Comparison of ENCODE assay signal across 8 mouse cellular contexts in the genomic region with DNA sequence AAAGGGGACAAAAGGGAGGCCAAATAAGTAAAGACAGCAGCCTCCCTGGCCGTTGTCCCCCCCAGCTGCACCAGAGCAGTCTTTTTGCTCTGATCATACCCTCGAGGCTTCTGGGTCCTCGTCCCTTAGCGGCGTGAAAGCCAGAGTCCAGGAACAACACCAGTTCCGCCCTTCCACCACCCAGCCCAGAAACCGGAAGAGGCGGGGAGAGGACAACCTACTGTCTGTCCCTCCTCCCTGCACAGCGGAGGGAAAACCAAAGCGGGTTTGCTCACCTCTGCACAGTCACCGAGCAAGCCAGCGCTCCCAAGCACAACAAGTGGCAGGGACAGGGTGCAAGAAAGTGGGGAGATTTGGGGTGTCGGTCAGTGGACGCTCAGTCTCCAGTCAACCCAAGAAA. TPM values are rescaled to one million over a fixed set of nuclear protein-coding genes. Genes with fewer than 3 reads are reported as not detected.
A peak's percentile ranks its signal among the peaks of the same experiment; 100 is the strongest.
DNase-seq lines count a peak whose midpoint lies in the region; ATAC-seq and TF ChIP-seq lines count a peak whose summit lies in the region.

No protein-coding gene starts in this region.

- peak overlapping the region; percentile 61 for H3K4me3 ChIP-seq in spleen, adult 2 months (ENCODE audit: extremely low read depth, insufficient read depth, insufficient read length)

- H3K36me3 ChIP-seq in spleen, adult 2 months (ENCODE audit: control insufficient read depth, insufficient read depth, low read length), result no peaks in the 10 kb centered on the region

- TF ChIP-seq POLR2A in spleen, adult 2 months (IDR thresholded peaks at IDR 0.05; ENCODE audit: low read depth, low read length), result peak; percentile 83

- H3K27ac ChIP-seq in spleen, adult 2 months (ENCODE audit: insufficient read depth, low read length), result peak overlapping the region; percentile 89

- no peak for TF ChIP-seq CTCF in spleen, adult 2 months (IDR thresholded peaks at IDR 0.05; ENCODE audit: extremely low read depth, insufficient read depth, insufficient read length, insufficient replicate concordance)

- WGBS in spleen, adult 2 months, result under 1% methylated on average over 14 of the region's 14 CpGs

- intact Hi-C loops in heart, postnatal 14 days (cut with DNase I), result loop anchor here (5.0 to 10.0 kb wide), 2 partner anchors 37 to 389 kb away; a partner anchor contains a TSS

- H3K4me1 ChIP-seq in spleen, adult 2 months (ENCODE audit: control insufficient read depth, insufficient read depth, insufficient read length), result peaks cover 2% of the 10 kb centered on the region; the same call in 1 of the 2 replicates

- no peaks in the 10 kb centered on the region for H3K27me3 ChIP-seq in spleen, adult 2 months (ENCODE audit: control insufficient read depth, insufficient read depth, low read length)

- ATAC-seq in megakaryocyte-erythroid progenitor cell, adult 5-6 weeks (replicated peaks; ENCODE audit: low FRiP score, low TSS enrichment, poor library complexity, severe bottlenecking), result peak; percentile 70

- peak; percentile 81 for DNase-seq in ES-CJ7 (ENCODE audit: low read depth, low spot score)
- peak; percentile 78 for DNase-seq in adrenal gland, adult 8-10 months
- peak; percentile 49 for DNase-seq in fibroblast of lung, adult 2 months (ENCODE audit: low read depth)
- DNase-seq in heart, postnatal 14 days, result peak; percentile 70 to 77
- DNase-seq in kidney, postnatal 4 days, result peak; percentile 78 to 85
- DNase-seq in spleen, adult 2 months (ENCODE audit: low read depth in 1 of 2, low spot score in 2 of 2), result peak in 1 of 2 experiments; percentile 64
- no peak for DNase-seq in right cerebral cortex, postnatal 36 days (ENCODE audit: low spot score in 2 of 2)

RNA-seq across cellular contexts. Expression of a gene that starts 3.9 kb away (rescaled TPM):
- 10 to 100 TPM; 52.2 to 75.1 (median 56.2) TPM for total RNA-seq in adrenal gland, adult 8-10 months (2022)
- 10 to 100 TPM; 19.5 to 21.3 TPM for total RNA-seq in heart, postnatal 14 days (2021)
- 285 and 292 TPM in 2 replicates for total RNA-seq in megakaryocyte-erythroid progenitor cell, adult 5-6 weeks (2014; fragmentation: Nextera tagmentation)
- total RNA-seq in megakaryocyte-erythroid progenitor cell, adult 5-6 weeks (2017), result 141 and 176 TPM in 2 replicates
- 34.3 and 41.2 TPM in 2 replicates for polyA plus RNA-seq in spleen, adult 2 months (2012; rRNA removed)

RNA-seq across cellular contexts. Expression of a gene that starts 9.0 kb away (rescaled TPM):
- 100 to 1,000 TPM; 219 to 321 (median 266) TPM for total RNA-seq in adrenal gland, adult 8-10 months (2022)
- 100 to 1,000 TPM; 141 to 163 TPM for total RNA-seq in heart, postnatal 14 days (2021)
- total RNA-seq in megakaryocyte-erythroid progenitor cell, adult 5-6 weeks (2014; fragmentation: Nextera tagmentation), result 644 and 702 TPM in 2 replicates
- total RNA-seq in megakaryocyte-erythroid progenitor cell, adult 5-6 weeks (2017), result 1,394 and 1,753 TPM in 2 replicates
- polyA plus RNA-seq in spleen, adult 2 months (2012; rRNA removed), result 146 and 314 TPM in 2 replicates

RNA-seq across cellular contexts. Expression of a gene that starts 20.1 kb away (rescaled TPM):
- 10 to 100 TPM; 42.4 to 60.2 (median 51.6) TPM for total RNA-seq in adrenal gland, adult 8-10 months (2022)
- total RNA-seq in heart, postnatal 14 days (2021), result 10 to 100 TPM; 16.0 to 16.3 TPM
- 37.0 TPM in 2 replicates for total RNA-seq in megakaryocyte-erythroid progenitor cell, adult 5-6 weeks (2014; fragmentation: Nextera tagmentation)
- total RNA-seq in megakaryocyte-erythroid progenitor cell, adult 5-6 weeks (2017), result 9.5 and 17.6 TPM in 2 replicates
- 71.2 and 87.4 TPM in 2 replicates for polyA plus RNA-seq in spleen, adult 2 months (2012; rRNA removed)

RNA-seq across cellular contexts. Expression of a gene that starts 31.0 kb away (rescaled TPM):
- 10 to 100 TPM; 27.2 to 39.4 (median 33.3) TPM for total RNA-seq in adrenal gland, adult 8-10 months (2022)
- total RNA-seq in heart, postnatal 14 days (2021), result 10 to 100 TPM; 10.3 to 10.4 TPM
- total RNA-seq in megakaryocyte-erythroid progenitor cell, adult 5-6 weeks (2014; fragmentation: Nextera tagmentation), result 30.5 and 34.7 TPM in 2 replicates
- total RNA-seq in megakaryocyte-erythroid progenitor cell, adult 5-6 weeks (2017), result 8.8 and 19.9 TPM in 2 replicates
- polyA plus RNA-seq in spleen, adult 2 months (2012; rRNA removed), result 13.2 and 20.5 TPM in 2 replicates

RNA-seq across cellular contexts. Expression of a gene that starts 35.0 kb away (rescaled TPM):
- 10 to 100 TPM in 1 of 4 experiments, 1 to 10 TPM in 3; 8.2 to 10.6 (median 8.5) TPM for total RNA-seq in adrenal gland, adult 8-10 months (2022)
- total RNA-seq in heart, postnatal 14 days (2021), result 10 to 100 TPM; 22.1 to 23.1 TPM
- not detected in 2 replicates for total RNA-seq in megakaryocyte-erythroid progenitor cell, adult 5-6 weeks (2014; fragmentation: Nextera tagmentation)
- 0.89 and 1.1 TPM in 2 replicates for total RNA-seq in megakaryocyte-erythroid progenitor cell, adult 5-6 weeks (2017)
- 11.3 and 14.7 TPM in 2 replicates for polyA plus RNA-seq in spleen, adult 2 months (2012; rRNA removed)

Comparison
In these comparisons a context has a peak if more than half of its experiments do, and no peak if none do; other contexts are left out.
1. DNase-seq: peak in ES-CJ7 (single experiment), adrenal gland, adult 8-10 months (single experiment), fibroblast of lung, adult 2 months (single experiment), heart, postnatal 14 days (2 of 2) and kidney, postnatal 4 days (2 of 2); none in right cerebral cortex, postnatal 36 days (0 of 2).